21 mouse cellular contexts compared by ENCODE assay signal in the genomic region with DNA sequence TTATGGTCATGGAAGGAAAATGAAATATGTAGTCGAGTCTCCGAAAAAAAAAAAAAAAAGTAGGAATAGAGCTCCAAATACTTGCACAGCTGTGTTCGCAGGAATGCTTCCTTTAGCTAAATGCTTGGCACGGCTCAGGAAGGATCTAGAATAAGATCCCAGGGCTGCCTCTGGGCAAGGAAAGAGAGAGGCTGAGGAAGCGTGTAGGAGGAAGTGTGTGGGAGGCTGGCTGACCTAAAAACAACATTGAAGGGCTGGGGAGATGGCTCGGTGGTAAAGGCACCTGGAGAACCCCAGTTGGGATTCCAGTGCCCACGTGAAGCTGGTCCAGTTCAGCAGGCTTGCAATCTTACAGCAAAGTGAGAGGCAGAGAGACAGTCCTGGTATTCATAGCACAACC. TPM values are rescaled to one million over a fixed set of nuclear protein-coding genes. Genes with fewer than 3 reads are reported as not detected.
A peak's percentile ranks its signal among the peaks of the same experiment; 100 is the strongest.
DNase-seq lines count a peak whose midpoint lies in the region; ATAC-seq and TF ChIP-seq lines count a peak whose summit lies in the region.
"Had no signal": no experiment of that assay in that cellular context is flagged by ENCODE, and none has a peak within 500 bp of the region (broad histone marks: within the 10 kb centered on the region; RNA-seq: fewer than 3 reads in every experiment).

No protein-coding gene starts in this region.

- DNase-seq in embryonic facial prominence, embryonic 14.5 days (ENCODE audit: low spot score), result peak; percentile 53
- DNase-seq in embryonic facial prominence, embryonic 10.5 days (ENCODE audit: low spot score), result no peak
- DNase-seq in lung, embryonic 14.5 days, result peak; percentile 18
- DNase-seq in lung, adult 18-20 months, result no peak
- peak; percentile 38 to 85 for DNase-seq in left cerebral cortex, postnatal 25 days (ENCODE audit: low spot score in 2 of 2)
- no peak for DNase-seq in hindbrain, postnatal 0 days (ENCODE audit: low spot score)
- DNase-seq in forebrain, postnatal 0 days, result no peak
- DNase-seq: cerebellum, adult 9-10 months; gastrocnemius, postnatal 14 days; heart, postnatal 10 days; kidney, adult 8-10 months; kidney, postnatal 36 days; liver, embryonic 13.5 days; midbrain, embryonic 14.5 days; thymus, postnatal 36 days had no signal

- ATAC-seq in embryonic facial prominence, embryonic 14.5 days (ENCODE audit: low read depth), result no peak
- no peak for ATAC-seq in lung, embryonic 14.5 days (ENCODE audit: insufficient read depth)
- no peak for ATAC-seq in hindbrain, postnatal 0 days
- no peak for ATAC-seq in heart, embryonic 11.5 days (replicated peaks; ENCODE audit: insufficient number of reproducible peaks, low FRiP score, low TSS enrichment)
- ATAC-seq in forebrain, postnatal 0 days, result no peak
- ATAC-seq: lung, postnatal 0 days had no signal

- 0 out of 2 replicates have a peak, but pooled peaks cover 5% of the 10 kb centered on the region for H3K36me3 ChIP-seq in embryonic facial prominence, embryonic 14.5 days (ENCODE audit: control insufficient read depth, insufficient read depth, low read length)
- 0 out of 2 replicates have a peak, but pooled peaks cover 3% of the 10 kb centered on the region for H3K36me3 ChIP-seq in embryonic facial prominence, embryonic 10.5 days (replicated peaks)
- H3K36me3 ChIP-seq in lung, embryonic 14.5 days (ENCODE audit: insufficient read depth), result no peaks in the 10 kb centered on the region
- no peaks in the 10 kb centered on the region for H3K36me3 ChIP-seq in hindbrain, postnatal 0 days (ENCODE audit: insufficient read depth, low read length)
- no peaks in the 10 kb centered on the region for H3K36me3 ChIP-seq in heart, embryonic 11.5 days (ENCODE audit: control insufficient read depth, insufficient read depth, low read length)
- no peaks in the 10 kb centered on the region for H3K36me3 ChIP-seq in forebrain, postnatal 0 days (ENCODE audit: insufficient read depth)
- H3K36me3 ChIP-seq: embryonic facial prominence, embryonic 12.5 days; neural tube, embryonic 13.5 days had no signal

- WGBS in embryonic facial prominence, embryonic 14.5 days, result 48% methylated on average over 7 of the region's 7 CpGs
- 80% methylated on average over 7 of the region's 7 CpGs for WGBS in embryonic facial prominence, embryonic 10.5 days
- WGBS in lung, embryonic 14.5 days, result 68% methylated on average over 7 of the region's 7 CpGs
- WGBS in hindbrain, postnatal 0 days, result 81% methylated on average over 7 of the region's 7 CpGs
- 67% methylated on average over 7 of the region's 7 CpGs for WGBS in heart, embryonic 11.5 days (ENCODE audit: insufficient replicate concordance)
- 81% methylated on average over 7 of the region's 7 CpGs for WGBS in forebrain, postnatal 0 days

- H3K4me2 ChIP-seq in embryonic facial prominence, embryonic 14.5 days (ENCODE audit: low read depth, low read length), result no peak overlapping the region
- no peak overlapping the region for H3K4me2 ChIP-seq in lung, embryonic 14.5 days
- no peak overlapping the region for H3K4me2 ChIP-seq in hindbrain, postnatal 0 days (ENCODE audit: low read depth, low read length)
- no peak overlapping the region for H3K4me2 ChIP-seq in heart, embryonic 11.5 days
- H3K4me2 ChIP-seq in forebrain, postnatal 0 days (ENCODE audit: low read depth), result no peak overlapping the region
- H3K4me2 ChIP-seq: embryonic facial prominence, embryonic 12.5 days; limb, embryonic 12.5 days; liver, embryonic 13.5 days; neural tube, embryonic 13.5 days had no signal

- no peak for TF ChIP-seq CTCF in lung, embryonic 14.5 days (IDR thresholded peaks at IDR 0.05; ENCODE audit: low read depth)
- TF ChIP-seq CTCF in hindbrain, postnatal 0 days (IDR thresholded peaks at IDR 0.05; ENCODE audit: low read depth), result no peak
- TF ChIP-seq CTCF in forebrain, postnatal 0 days (IDR thresholded peaks at IDR 0.05; ENCODE audit: low read depth), result no peak

- no peak overlapping the region for H3K9ac ChIP-seq in embryonic facial prominence, embryonic 14.5 days (ENCODE audit: low read depth, low read length)
- no peak overlapping the region for H3K9ac ChIP-seq in lung, embryonic 14.5 days
- no peak overlapping the region for H3K9ac ChIP-seq in hindbrain, postnatal 0 days (replicated peaks; ENCODE audit: low read length)
- H3K9ac ChIP-seq in heart, embryonic 11.5 days (ENCODE audit: low read depth, low read length), result no peak overlapping the region
- no peak overlapping the region for H3K9ac ChIP-seq in forebrain, postnatal 0 days
- H3K9ac ChIP-seq: embryonic facial prominence, embryonic 12.5 days; limb, embryonic 12.5 days; liver, embryonic 13.5 days; neural tube, embryonic 13.5 days had no signal

- no peaks in the 10 kb centered on the region for H3K4me1 ChIP-seq in embryonic facial prominence, embryonic 14.5 days (ENCODE audit: control insufficient read depth, insufficient read depth, low read length)
- no peaks in the 10 kb centered on the region for H3K4me1 ChIP-seq in embryonic facial prominence, embryonic 10.5 days
- no peaks in the 10 kb centered on the region for H3K4me1 ChIP-seq in lung, embryonic 14.5 days (ENCODE audit: insufficient read depth)
- H3K4me1 ChIP-seq in hindbrain, postnatal 0 days (ENCODE audit: insufficient read depth, low read length), result no peaks in the 10 kb centered on the region
- H3K4me1 ChIP-seq in heart, embryonic 11.5 days (ENCODE audit: control insufficient read depth, insufficient read depth, low read length), result no peaks in the 10 kb centered on the region
- H3K4me1 ChIP-seq in forebrain, postnatal 0 days (ENCODE audit: insufficient read depth), result no peaks in the 10 kb centered on the region
- H3K4me1 ChIP-seq: embryonic facial prominence, embryonic 12.5 days; forebrain, embryonic 10.5 days; limb, embryonic 12.5 days; liver, embryonic 13.5 days; neural tube, embryonic 13.5 days had no signal

- H3K27me3 ChIP-seq in embryonic facial prominence, embryonic 14.5 days (replicated peaks; ENCODE audit: control insufficient read depth, insufficient read depth, low read length), result no peaks in the 10 kb centered on the region
- H3K27me3 ChIP-seq in embryonic facial prominence, embryonic 10.5 days (replicated peaks; ENCODE audit: low read depth, poor library complexity, severe bottlenecking), result no peaks in the 10 kb centered on the region
- H3K27me3 ChIP-seq in lung, embryonic 14.5 days (ENCODE audit: insufficient read depth, low read length), result no peaks in the 10 kb centered on the region
- no peaks in the 10 kb centered on the region for H3K27me3 ChIP-seq in hindbrain, postnatal 0 days (ENCODE audit: insufficient read depth, low read length)
- H3K27me3 ChIP-seq in heart, embryonic 11.5 days (ENCODE audit: control insufficient read depth, insufficient read depth, low read length), result no peaks in the 10 kb centered on the region
- no peaks in the 10 kb centered on the region for H3K27me3 ChIP-seq in forebrain, postnatal 0 days (ENCODE audit: insufficient read depth, low read length)
- H3K27me3 ChIP-seq: embryonic facial prominence, embryonic 12.5 days; limb, embryonic 12.5 days; liver, embryonic 13.5 days; neural tube, embryonic 13.5 days had no signal

- H3K9me3 ChIP-seq in embryonic facial prominence, embryonic 14.5 days (ENCODE audit: control insufficient read depth, low read length), result no peaks in the 10 kb centered on the region
- H3K9me3 ChIP-seq in embryonic facial prominence, embryonic 10.5 days, result no peaks in the 10 kb centered on the region
- H3K9me3 ChIP-seq in lung, embryonic 14.5 days (ENCODE audit: low read depth, low read length), result no peaks in the 10 kb centered on the region
- no peaks in the 10 kb centered on the region for H3K9me3 ChIP-seq in hindbrain, postnatal 0 days (ENCODE audit: low read length)
- H3K9me3 ChIP-seq in heart, embryonic 11.5 days (replicated peaks; ENCODE audit: control insufficient read depth, low read length), result no peaks in the 10 kb centered on the region
- H3K9me3 ChIP-seq in forebrain, postnatal 0 days (ENCODE audit: low read length), result no peaks in the 10 kb centered on the region
- H3K9me3 ChIP-seq: embryonic facial prominence, embryonic 12.5 days; forebrain, embryonic 10.5 days; limb, embryonic 12.5 days; liver, embryonic 13.5 days; neural tube, embryonic 13.5 days had no signal

- no peak overlapping the region for H3K27ac ChIP-seq in embryonic facial prominence, embryonic 14.5 days (replicated peaks; ENCODE audit: low read depth, low read length)
- H3K27ac ChIP-seq in embryonic facial prominence, embryonic 10.5 days (replicated peaks), result no peak overlapping the region
- H3K27ac ChIP-seq in lung, embryonic 14.5 days (ENCODE audit: low read depth), result no peak overlapping the region
- H3K27ac ChIP-seq in hindbrain, postnatal 0 days, result no peak overlapping the region
- H3K27ac ChIP-seq in heart, embryonic 11.5 days (ENCODE audit: low read depth, low read length), result no peak overlapping the region
- no peak overlapping the region for H3K27ac ChIP-seq in forebrain, postnatal 0 days (ENCODE audit: low read depth, low read length)
- H3K27ac ChIP-seq: embryonic facial prominence, embryonic 12.5 days; forebrain, embryonic 10.5 days; limb, embryonic 12.5 days; liver, embryonic 13.5 days; neural tube, embryonic 13.5 days had no signal

- intact Hi-C loops in left cerebral cortex, postnatal 25 days (cut with DNase I), result no loop called here

- no peak overlapping the region for H3K4me3 ChIP-seq in embryonic facial prominence, embryonic 14.5 days (ENCODE audit: low read depth, low read length)
- H3K4me3 ChIP-seq in embryonic facial prominence, embryonic 10.5 days, result no peak overlapping the region
- H3K4me3 ChIP-seq in lung, embryonic 14.5 days (ENCODE audit: low read depth, low read length), result no peak overlapping the region
- no peak overlapping the region for H3K4me3 ChIP-seq in hindbrain, postnatal 0 days (ENCODE audit: low read length)
- H3K4me3 ChIP-seq in heart, embryonic 11.5 days (ENCODE audit: low read depth, low read length), result no peak overlapping the region
- H3K4me3 ChIP-seq in forebrain, postnatal 0 days (ENCODE audit: low read depth, low read length), result no peak overlapping the region
- H3K4me3 ChIP-seq: embryonic facial prominence, embryonic 12.5 days; forebrain, embryonic 10.5 days; limb, embryonic 12.5 days; liver, embryonic 13.5 days; neural tube, embryonic 13.5 days had no signal

RNA-seq across cellular contexts. Expression of gene Gtf2b, which starts 23.9 kb away (rescaled TPM):
- polyA plus RNA-seq in embryonic facial prominence, embryonic 14.5 days (2014; fragmentation: Nextera tagmentation; extraction: Ambion mirVana), result 77.7 and 80.0 TPM in 2 replicates
- 91.6 and 91.8 TPM in 2 replicates for polyA plus RNA-seq in embryonic facial prominence, embryonic 10.5 days (2016; fragmentation: Nextera tagmentation; extraction: Ambion mirVana)
- polyA plus RNA-seq in lung, embryonic 14.5 days (2014; fragmentation: Nextera tagmentation; extraction: Ambion mirVana), result 81.7 and 85.3 TPM in 2 replicates
- 10 to 100 TPM; 39.6 to 41.3 TPM for total RNA-seq in left cerebral cortex, postnatal 25 days (2021)
- total RNA-seq in hindbrain, postnatal 0 days (2014; rRNA removed), result 31.0 and 33.3 TPM in 2 replicates
- 57.5 and 62.3 TPM in 2 replicates for polyA plus RNA-seq in hindbrain, postnatal 0 days (2015; fragmentation: Nextera tagmentation; extraction: Ambion mirVana)
- polyA plus RNA-seq in heart, embryonic 11.5 days (2014; fragmentation: Nextera tagmentation; extraction: Ambion mirVana), result 59.2 and 61.4 TPM in 2 replicates
- total RNA-seq in forebrain, postnatal 0 days (2014; rRNA removed), result 47.1 and 55.0 TPM in 2 replicates
- polyA plus RNA-seq in forebrain, postnatal 0 days (2015; fragmentation: Nextera tagmentation; extraction: Ambion mirVana), result 59.8 and 72.1 TPM in 2 replicates

RNA-seq across cellular contexts. Expression of gene Kyat3, which starts 40.0 kb away (rescaled TPM):
- 14.9 and 18.7 TPM in 2 replicates for polyA plus RNA-seq in embryonic facial prominence, embryonic 14.5 days (2014; fragmentation: Nextera tagmentation; extraction: Ambion mirVana)
- polyA plus RNA-seq in embryonic facial prominence, embryonic 10.5 days (2016; fragmentation: Nextera tagmentation; extraction: Ambion mirVana), result 11.8 and 14.1 TPM in 2 replicates
- polyA plus RNA-seq in lung, embryonic 14.5 days (2014; fragmentation: Nextera tagmentation; extraction: Ambion mirVana), result 17.6 and 17.8 TPM in 2 replicates
- 1 to 10 TPM; 4.6 to 6.6 TPM for total RNA-seq in left cerebral cortex, postnatal 25 days (2021)
- total RNA-seq in hindbrain, postnatal 0 days (2014; rRNA removed), result 2.7 and 8.2 TPM in 2 replicates
- 8.3 and 9.8 TPM in 2 replicates for polyA plus RNA-seq in hindbrain, postnatal 0 days (2015; fragmentation: Nextera tagmentation; extraction: Ambion mirVana)
- polyA plus RNA-seq in heart, embryonic 11.5 days (2014; fragmentation: Nextera tagmentation; extraction: Ambion mirVana), result 9.5 and 11.3 TPM in 2 replicates
- total RNA-seq in forebrain, postnatal 0 days (2014; rRNA removed), result 2.9 and 5.6 TPM in 2 replicates
- 4.0 and 5.0 TPM in 2 replicates for polyA plus RNA-seq in forebrain, postnatal 0 days (2015; fragmentation: Nextera tagmentation; extraction: Ambion mirVana)

Comparison
In these comparisons a context has a peak if more than half of its experiments do, and no peak if none do; other contexts are left out.
1. DNase-seq: peak in embryonic facial prominence, embryonic 14.5 days (single experiment), lung, embryonic 14.5 days (single experiment) and left cerebral cortex, postnatal 25 days (2 of 2); none in embryonic facial prominence, embryonic 10.5 days (single experiment), lung, adult 18-20 months (0 of 2), hindbrain, postnatal 0 days (single experiment) and forebrain, postnatal 0 days (single experiment).